Mouse (Mus musculus) c-Kit-positive CD71-negative TER-119-negative erythroid progenitor cells, embryonic 14.5 days (primary cell): Measurements from ENCODE around the gene Thsd7a.

Source experiments
- DNase-seq: peaks from one replicate; pipeline ENCODE4 v3.0.0-alpha.2; 2013; ENCODE audit warnings: low read depth

The Thsd7a gene

DNA sequence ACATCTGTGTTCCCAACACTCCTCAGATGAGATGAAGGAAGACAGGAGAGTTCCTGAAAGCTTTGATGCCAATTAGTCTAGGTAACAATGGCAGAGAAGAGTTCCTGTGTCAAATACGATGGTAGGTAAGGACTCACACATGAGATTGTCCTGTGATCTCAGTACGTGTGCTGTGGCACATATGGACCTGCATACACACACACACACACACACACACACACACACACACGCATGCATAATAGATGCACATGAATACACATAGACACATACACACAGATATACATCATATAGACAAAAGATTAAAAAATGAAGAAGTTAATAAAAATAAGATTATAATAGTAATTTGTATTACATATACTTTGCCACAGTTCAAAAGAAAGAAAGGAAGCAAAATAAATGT lies 56.0 kb downstream of the Thsd7a start:
- DNase-seq, result no peak

GRCm38 (mm10) chr6:12649633-12650032 lies 99.6 kb downstream of the Thsd7a start:
- no peak for DNase-seq

DNA sequence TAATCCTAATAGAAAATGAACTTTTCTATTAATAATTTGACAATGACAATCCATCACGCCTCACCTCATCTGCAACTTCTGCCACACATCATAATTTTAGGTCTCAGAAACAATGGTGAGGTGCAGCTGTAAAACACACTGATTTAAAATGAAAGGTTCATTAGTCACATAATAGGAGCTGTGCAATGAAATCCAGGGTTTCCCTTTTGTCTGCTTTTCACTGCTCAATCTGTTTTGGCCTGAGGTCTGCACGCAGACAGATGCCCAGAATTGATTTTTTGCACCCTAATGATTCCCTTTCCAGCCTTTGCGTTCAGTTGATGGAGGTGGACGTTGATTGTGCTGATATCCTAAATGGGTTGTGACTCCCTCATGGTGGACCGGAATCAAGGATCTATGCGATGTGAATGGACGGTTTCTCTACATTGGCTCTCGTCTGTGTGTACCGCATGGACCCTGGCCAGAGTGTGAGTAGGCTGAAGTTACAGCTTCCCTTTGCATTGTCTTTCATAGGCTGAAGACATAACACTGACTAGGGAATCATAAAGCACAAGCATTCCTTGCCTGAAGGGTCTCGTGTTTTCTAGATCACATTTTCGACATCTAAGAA lies 120.5 kb downstream of the Thsd7a start:
- no peak for DNase-seq

DNA sequence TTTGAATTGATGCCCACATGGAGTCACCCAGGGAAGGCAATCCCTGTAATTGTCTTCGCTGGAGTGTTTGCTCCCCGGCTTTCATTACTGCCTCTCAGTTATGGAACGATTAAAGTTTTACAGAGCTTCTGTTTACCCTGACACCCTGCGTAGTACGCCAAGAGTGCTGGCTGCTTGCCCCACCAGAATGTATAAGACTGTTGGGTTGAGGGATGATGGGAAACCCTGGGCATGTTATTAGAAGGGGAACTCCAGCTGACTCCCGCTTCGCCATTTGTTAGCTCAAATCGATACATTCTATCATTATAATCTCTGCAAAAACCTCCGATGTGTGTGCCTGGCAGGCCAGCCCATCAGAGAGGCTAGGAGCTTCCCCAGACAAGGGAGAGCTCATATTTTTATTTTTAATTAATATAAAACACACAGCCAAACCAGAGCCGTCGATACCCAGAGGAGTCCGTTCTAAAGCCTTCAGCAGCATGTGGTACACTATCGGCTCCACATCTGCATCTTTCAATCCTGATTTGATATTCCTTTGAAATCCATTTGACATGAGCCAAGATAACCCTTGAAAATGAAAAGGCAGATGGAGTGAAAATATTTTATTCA lies 142.5 kb downstream of the Thsd7a start:
- DNase-seq, result no peak

- DNase-seq, result no peak
These were observed 146.3 kb downstream of the Thsd7a start for GRCm38 (mm10) chr6:12602927-12603326.

- DNase-seq, result no peak
These were observed 147.0 kb downstream of the Thsd7a start for GRCm38 (mm10) chr6:12602161-12602560.

DNA sequence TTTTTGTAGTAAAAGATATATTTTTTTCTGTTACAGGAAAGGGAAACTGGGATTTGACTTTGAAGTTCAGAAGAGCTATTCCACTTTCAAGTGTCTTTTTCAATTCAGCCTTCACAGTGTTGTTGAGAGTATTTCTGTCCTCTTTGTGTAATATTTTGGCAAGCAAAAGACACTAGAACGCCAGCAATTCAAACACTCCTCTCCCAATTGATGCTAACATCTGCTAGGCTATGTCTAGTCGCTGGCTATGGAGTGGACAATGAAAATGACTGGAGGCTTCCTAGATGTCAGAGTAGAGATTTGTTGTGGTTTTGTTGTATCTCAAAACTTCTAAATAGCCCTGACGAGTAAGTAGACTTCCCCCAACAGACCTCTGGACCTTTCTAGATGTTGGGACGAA lies 164.8 kb downstream of the Thsd7a start:
- DNase-seq, result no peak

DNA sequence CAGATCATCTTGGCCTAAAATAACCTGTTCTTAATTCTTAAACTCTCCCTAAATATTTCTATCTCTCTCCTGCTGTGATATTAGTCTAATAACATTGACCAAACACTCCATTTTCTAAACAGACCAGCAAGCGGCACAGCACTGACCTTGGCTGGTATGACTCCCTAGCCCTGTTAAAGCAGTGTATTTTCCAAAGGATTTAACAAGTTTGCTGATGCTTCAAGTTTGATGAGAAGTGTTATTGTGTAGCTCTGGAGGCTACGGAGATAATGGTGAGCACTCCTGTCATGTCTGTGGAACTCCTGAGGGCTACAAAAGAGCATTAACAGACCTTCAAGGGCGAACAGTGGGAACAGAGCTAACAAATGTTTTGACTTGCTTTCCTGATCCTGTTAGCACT lies 168.1 kb downstream of the Thsd7a start:
- DNase-seq, result no peak

DNA sequence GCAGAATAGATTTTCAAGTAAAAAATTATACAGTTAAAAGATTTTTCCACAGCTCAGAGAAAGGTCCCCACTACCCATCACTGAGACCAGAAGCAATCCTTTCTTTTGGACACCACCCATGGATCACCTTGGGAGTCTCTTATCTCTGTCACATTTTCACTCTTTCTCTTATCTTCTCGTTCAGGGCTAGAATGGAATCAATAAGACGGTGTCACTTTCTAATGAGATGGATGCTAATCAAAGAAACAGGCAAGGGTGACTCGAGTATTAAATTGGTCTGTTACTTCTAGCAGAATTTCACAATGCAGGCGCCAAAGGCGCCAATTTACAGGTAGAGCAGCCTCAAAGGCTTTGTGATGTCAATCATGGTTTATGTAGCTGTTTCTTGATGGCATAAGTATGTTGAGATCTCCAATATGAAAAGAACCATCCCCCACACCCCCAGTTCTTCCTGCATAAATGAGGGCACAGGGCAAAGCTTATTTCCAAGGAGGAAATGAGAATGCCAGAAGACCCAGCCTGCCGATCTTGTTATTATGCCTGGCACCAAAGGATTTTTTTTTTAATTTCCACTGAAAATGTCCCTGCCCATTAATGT lies 173.5 kb downstream of the Thsd7a start:
- DNase-seq, result no peak

- no peak for DNase-seq
These were observed 177.0 kb downstream of the Thsd7a start for GRCm38 (mm10) chr6:12572202-12572601.

- no peak for DNase-seq
These were observed 184.1 kb downstream of the Thsd7a start for GRCm38 (mm10) chr6:12565136-12565535.

DNA sequence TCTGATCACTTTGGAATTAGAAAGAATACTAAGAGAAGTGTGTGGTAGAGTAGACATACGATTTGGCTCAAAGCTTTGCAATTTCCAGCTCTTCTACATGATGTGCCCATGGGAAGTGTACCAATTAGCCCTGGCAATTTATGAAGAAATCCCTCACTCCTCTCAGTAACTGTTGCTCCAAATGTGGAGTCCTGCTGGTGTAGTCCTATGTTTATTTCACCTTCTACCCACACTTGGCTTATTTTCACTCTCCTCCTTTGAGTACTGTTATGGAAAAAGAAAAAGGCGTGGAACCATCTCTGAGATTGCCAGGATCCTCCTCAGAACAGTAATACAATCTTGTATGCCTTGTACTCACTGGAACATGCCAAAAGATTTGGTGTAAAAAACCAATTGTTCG lies 186.9 kb downstream of the Thsd7a start:
- no peak for DNase-seq

GRCm38 (mm10) chr6:12560500-12560899 lies 188.7 kb downstream of the Thsd7a start:
- DNase-seq, result no peak

- DNase-seq, result no peak
These were observed 193.8 kb downstream of the Thsd7a start for GRCm38 (mm10) chr6:12555114-12556099.

DNA sequence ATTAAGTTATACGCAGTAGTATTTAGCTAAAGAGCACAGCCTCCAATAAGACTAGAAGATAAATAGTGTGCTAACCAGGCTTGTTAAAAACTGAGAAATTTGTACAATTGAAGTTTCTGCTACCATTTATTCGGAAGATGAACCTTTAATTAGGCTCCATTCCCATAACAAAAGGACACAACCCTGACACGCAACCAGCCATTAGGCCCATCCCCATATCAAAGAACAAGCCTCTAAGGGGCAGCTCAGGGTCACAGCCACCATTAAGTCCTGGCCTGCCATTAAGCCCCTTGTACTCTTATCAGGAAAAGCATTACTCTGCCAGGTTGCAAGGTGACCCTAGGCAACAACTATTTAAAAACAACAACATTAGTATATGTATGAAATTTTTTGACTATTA lies 198.0 kb downstream of the Thsd7a start:
- DNase-seq, result no peak

GRCm38 (mm10) chr6:12550054-12550655 lies 199.1 kb downstream of the Thsd7a start:
- DNase-seq, result no peak

GRCm38 (mm10) chr6:12544096-12544495 lies 205.1 kb downstream of the Thsd7a start:
- no peak for DNase-seq

DNA sequence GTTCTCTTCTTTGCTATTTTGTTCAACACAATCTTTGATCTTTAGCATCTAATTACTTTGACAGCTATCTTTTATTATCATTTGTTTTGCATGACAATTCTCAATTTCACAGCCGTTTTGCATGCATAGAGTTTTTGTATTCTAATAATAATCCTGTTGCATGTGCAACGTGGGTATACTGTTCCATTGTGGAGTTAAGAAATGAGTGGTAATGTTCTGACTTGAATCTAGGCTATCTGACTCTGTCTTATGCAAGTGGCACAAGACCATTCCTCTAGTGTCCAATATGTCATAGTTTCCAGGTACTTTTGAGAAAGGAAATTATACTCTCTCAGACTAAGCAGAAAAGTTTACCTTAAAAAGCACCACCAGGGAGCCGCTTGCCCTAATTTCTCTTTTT lies 206.7 kb downstream of the Thsd7a start:
- DNase-seq, result no peak

DNA sequence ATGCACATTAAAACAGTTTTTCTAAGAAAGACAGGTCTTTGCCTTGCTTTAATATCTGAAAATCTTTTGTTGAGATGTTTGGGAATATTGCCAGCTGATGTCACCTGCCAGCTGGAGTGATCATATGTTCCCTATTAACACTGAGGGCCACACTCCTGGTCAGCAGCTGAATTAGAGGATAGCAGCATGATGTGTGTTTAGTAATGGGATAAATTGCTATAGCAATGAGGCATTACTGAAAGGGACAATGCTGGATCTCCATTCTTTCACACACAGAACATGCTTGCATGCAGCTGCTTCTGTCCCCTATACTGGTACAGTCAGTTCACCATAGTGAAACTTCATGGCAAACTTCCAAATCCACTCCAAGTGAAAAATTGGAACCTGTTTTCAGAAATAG lies 230.1 kb downstream of the Thsd7a start:
- no peak for DNase-seq

GRCm38 (mm10) chr6:12518283-12518903 lies 230.8 kb downstream of the Thsd7a start:
- no peak for DNase-seq

DNA sequence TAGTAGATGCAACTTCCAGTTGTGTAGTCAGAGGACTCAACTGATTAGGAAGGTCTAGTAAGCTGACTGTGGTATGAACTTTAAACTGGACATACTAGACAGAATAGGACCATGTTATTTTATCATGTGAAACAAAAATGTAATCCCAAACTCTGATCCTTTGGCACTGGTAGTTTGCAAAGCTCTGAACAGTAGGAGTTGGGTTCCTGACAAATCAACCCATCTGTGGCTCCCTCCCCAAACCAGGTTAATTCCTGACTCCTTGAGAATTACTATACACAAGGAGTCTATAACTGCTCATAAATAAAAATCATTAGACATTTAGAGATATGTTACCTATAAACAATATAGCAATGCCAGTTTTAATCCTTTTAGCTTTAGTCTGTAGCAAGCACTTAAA lies 231.5 kb downstream of the Thsd7a start:
- DNase-seq, result no peak

DNA sequence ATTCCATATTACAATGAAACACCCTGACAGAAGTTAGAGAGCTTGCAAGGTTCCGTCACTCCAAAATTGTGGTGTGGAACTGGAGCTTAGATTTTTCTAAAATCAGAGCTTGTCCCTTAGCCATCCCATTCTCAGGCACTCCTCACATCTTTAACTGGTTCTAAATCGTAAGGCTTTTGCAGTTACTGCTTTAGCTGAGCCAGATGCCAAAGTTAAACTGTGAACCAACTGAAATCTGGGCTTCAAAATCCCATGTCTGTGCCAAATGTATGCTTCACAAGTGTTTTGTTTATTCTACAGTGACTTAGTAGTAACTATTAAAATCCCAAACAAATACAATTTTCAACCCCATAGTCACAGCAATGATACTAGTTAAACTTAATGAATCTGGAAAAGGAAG lies 242.3 kb downstream of the Thsd7a start:
- DNase-seq, result no peak
